Mouse (Mus musculus) kidney, adult 18-20 months (tissue): ENCODE results near the gene Usp12.
A peak's percentile ranks its signal among the peaks of the same experiment; 100 is the strongest.

Source experiments
- DNase-seq: peaks from one replicate; pipeline ENCODE4 v3.0.0; 2021

Usp12 gene

GRCm38 (mm10) chr5:146687541-146688313 is 107.1 kb downstream of the Usp12 start:
- DNase-seq, result peak; percentile 82

GRCm38 (mm10) chr5:146686954-146687353 is 107.9 kb downstream of the Usp12 start:
- peak; percentile 17 for DNase-seq
